Mouse (Mus musculus) MN1 (cell line): ENCODE results near the gene Try10.
"Not testable (repeated sequence)": the region's sequence is repeated elsewhere in the genome, so short reads cannot be mapped to it uniquely, and the experiment has no call there.

Experiments used
- DNase-seq: peaks from one replicate; pipeline ENCODE4 v3.0.0-alpha.2; 2016; ENCODE audit warnings: low spot score

Try10 gene

GRCm38 (mm10) chr6:41353932-41354331 is at the start of gene Try10:
TSS of gene Try10 (plus strand) at chr6:41354105.
- no peak for DNase-seq

DNA sequence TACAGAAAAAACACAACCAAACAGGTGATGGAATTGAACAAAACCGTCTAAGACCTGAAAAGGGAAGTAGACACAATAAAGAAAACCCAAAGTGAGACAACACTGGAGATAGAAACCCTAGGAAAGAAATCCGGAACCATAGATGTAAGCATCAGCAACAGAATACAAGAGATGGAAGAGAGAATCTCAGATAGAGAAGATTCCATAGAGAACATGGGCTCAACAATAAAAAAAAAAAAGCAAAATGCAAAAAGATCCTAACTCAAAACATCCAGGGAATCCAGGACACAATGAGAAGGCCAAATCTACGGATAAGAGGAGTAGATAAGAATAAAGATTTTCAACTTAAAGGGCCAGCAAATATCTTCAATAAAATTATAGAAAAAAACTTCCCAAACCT is 37.2 kb upstream of the Try10 start, which contains the start of gene Try5:
Gene Try5 (minus strand): TSS at position 101 of the 400 bp plus-strand sequence.
- not testable (repeated sequence) for DNase-seq

DNA sequence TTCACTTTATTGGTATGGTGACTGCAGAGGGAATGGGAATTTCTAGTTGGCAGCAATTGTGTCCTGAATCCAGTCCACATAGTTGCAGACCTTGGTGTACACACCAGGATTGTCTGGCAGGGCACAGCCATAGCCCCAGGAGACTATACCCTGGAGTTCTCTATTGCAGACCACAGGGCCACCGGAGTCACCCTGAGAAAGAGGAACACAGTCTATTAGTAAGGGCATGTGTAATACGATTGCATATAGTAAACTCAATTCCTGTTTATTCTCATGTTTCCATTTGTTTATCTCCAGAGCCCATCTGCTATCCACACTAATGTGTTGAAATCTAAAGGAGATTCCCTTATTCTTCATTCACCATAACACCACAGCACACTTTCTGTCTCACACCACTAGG is 19.9 kb downstream of the Try10 start:
- DNase-seq = not testable (repeated sequence)

GRCm38 (mm10) chr6:41377578-41377977 is 23.7 kb downstream of the Try10 start, which contains the start of gene Prss3:
TSS of gene Prss3 (minus strand) at chr6:41377678.
- DNase-seq = not testable (repeated sequence)

DNA sequence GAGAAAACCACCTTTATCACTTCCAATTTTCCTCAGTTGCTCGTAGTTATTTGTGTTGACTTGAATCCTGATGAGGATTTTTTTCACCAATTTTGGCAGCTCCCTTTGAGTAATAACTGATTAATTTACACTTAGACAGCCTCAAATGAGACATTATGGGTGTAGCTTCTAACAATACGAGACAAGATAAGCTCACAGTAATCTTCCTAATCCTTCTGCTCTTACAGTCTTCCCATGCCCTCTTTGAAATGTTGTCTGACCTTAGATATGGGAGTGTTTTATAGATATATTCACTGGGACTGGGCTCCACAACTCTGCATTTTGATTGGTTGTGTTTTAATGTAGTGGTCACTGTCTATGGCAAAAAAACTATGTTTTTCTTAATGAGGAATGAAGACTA is 32.9 kb downstream of the Try10 start:
- DNase-seq = no peak

- not testable (repeated sequence) for DNase-seq
These were observed 37.7 kb downstream of the Try10 start for GRCm38 (mm10) chr6:41391640-41392039.

DNA sequence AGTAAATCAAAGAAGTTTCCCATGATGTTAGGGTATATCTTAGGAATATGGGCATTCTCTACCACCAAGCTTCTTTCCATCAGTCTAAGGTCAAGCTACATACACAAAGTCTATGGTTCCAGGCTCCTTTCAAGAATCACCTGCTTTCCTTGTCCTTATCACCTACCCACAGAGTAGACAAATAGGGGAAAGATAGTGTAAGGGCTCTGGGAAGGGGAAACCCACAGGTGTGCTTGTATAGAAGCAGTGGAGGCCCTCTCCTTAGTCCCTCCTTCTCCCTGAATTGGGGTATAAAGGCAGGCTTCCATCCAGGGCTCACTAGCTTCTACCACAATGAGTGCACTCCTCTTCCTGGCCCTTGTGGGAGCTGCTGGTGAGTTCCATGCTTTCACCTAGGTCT is 38.2 kb downstream of the Try10 start, which contains the start of gene Gm5771:
Gene Gm5771 (plus strand): TSS at position 301 of the 400 bp plus-strand sequence.
- DNase-seq = not testable (repeated sequence)
